Mouse (Mus musculus) liver, embryonic 18 days (tissue): ENCODE measurements around the gene Suclg2. TPM values are rescaled to one million over a fixed set of nuclear protein-coding genes. Genes with fewer than 3 reads are reported as not detected.

Source experiments
- polyA plus RNA-seq: library from polyadenylated mRNA; depleted of rRNA; stranded (reverse); fragments of >200 nt; gene quantifications from 2 replicates; pipeline ENCODE4 v1.2.3, GENCODE M21; 2012; rRNA removed

The Suclg2 gene
- polyA plus RNA-seq, result 47.8 and 48.2 TPM in 2 replicates

GRCm38 (mm10) chr6:95718031-95718968 lies at the start of gene Suclg2:
TSS of gene Suclg2 (minus strand) at chr6:95718800.

